Mouse (Mus musculus) liver, embryonic 11.5 days (tissue): ENCODE data around the gene Rab6b. TPM values are rescaled to one million over a fixed set of nuclear protein-coding genes. Genes with fewer than 3 reads are reported as not detected.
A peak's percentile ranks its signal among the peaks of the same experiment; 100 is the strongest.
"Not testable (repeated sequence)": the region's sequence is repeated elsewhere in the genome, so short reads cannot be mapped to it uniquely, and the experiment has no call there.

Source experiments
- ATAC-seq: fragments of 200-750 bp; cut with Nextera tagmentation; replicated peaks from 2 replicates; pipeline ENCODE4 v1.8.0; 2017; ENCODE audit warnings: moderate number of reproducible peaks, mild to moderate bottlenecking, moderate TSS enrichment, moderate library complexity; ENCODE audit not compliant: low FRiP score
- DNase-seq: peaks from one replicate; pipeline ENCODE4 v3.0.0-alpha.2; 2017; ENCODE audit warnings: low spot score
- H3K27ac ChIP-seq: fragments of 300-500 bp; sonication (generic); 2 replicates; pipeline ENCODE4 v1.5.1; 2014; ENCODE audit warnings: mild to moderate bottlenecking, low read depth, low read length, control low read depth
- H3K27me3 ChIP-seq: fragments of 300-500 bp; sonication (generic); replicated peaks from 2 replicates; pipeline ENCODE4 v1.6.1; 2014; ENCODE audit warnings: low read length, mixed read lengths; ENCODE audit not compliant: control insufficient read depth, insufficient read depth
- H3K36me3 ChIP-seq: fragments of 300-500 bp; sonication (generic); 2 replicates; pipeline ENCODE4 v1.6.1; 2014; ENCODE audit warnings: mild to moderate bottlenecking, low read length, moderate library complexity, mixed read lengths; ENCODE audit not compliant: control insufficient read depth, insufficient read depth
- H3K4me1 ChIP-seq: fragments of 300-500 bp; sonication (generic); replicated peaks from 2 replicates; pipeline ENCODE4 v1.6.1; 2014; ENCODE audit warnings: low read length, mixed read lengths; ENCODE audit not compliant: control insufficient read depth, insufficient read depth
- H3K4me2 ChIP-seq: fragments of 300-500 bp; sonication (generic); 2 replicates; pipeline ENCODE4 v1.6.1; 2014; ENCODE audit warnings: mild to moderate bottlenecking, control low read depth, moderate library complexity
- H3K4me3 ChIP-seq: fragments of 300-500 bp; sonication (generic); 2 replicates; pipeline ENCODE4 v1.5.1; 2014; ENCODE audit warnings: low read depth, low read length, control low read depth
- H3K9ac ChIP-seq: fragments of 300-500 bp; sonication (generic); 2 replicates; pipeline ENCODE4 v1.6.1; 2014; ENCODE audit warnings: low read depth, low read length, control low read depth
- H3K9me3 ChIP-seq: fragments of 300-500 bp; sonication (generic); 2 replicates; pipeline ENCODE4 v1.6.1; 2016; ENCODE audit warnings: low read length, inconsistent platforms, mixed read lengths; ENCODE audit not compliant: control insufficient read depth
- WGBS: fragments of 180-500 bp; shearing (Covaris S2); extraction: QIAGEN DNeasy Blood & Tissue Kit; methylation state at CpG from one replicate; pipeline ENCODE4 v1.1.7; 2014; 5-methylcytosine and 5-hydroxymethylcytosine counted together
- polyA plus RNA-seq: library from polyadenylated mRNA; unstranded; fragments of >200 nt; fragmentation: Nextera tagmentation; extraction: Ambion mirVana; gene quantifications from 2 replicates; pipeline ENCODE4 v1.2.1, GENCODE M21; 2014

The Rab6b gene
- polyA plus RNA-seq, 1 experiment from 2014 or later = 0.44 TPM

DNA sequence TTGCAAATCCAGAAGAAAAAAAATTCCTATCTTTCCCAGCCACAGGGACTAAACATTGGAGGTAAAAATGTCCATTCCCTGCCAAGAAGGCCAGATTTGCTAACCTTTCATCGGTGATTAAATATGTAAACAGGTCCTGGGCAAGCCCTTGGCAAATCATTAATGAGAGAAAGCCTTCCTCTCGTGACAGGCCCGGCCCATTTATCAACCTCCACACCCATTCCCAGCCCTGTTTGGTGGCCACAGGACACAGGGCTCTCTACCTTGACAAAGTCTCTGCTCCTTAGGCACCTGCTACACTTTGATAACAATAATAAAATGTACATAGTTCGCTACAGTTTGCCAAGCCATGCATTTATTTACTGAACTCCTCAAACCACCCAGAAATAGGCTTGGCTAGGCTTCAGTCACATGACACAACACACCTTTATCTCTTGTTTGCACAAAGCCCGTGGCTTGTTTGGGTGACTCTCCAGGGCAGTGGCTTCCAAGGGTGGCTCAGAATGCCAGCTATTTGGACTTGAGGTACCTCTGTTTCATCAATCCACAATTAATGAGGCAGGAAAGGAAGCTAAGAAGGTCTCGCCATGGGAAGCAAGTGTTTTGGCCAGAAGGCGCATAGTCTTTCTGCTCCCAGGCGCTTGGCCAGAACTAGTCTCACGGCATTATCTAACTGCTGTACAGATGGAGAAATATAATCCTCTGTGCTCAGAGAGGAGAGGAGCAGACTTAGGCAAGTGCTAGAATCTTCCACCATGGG is 21.3 kb upstream of the Rab6b start:
- Histone ChIP-seq H3K9ac (no peak overlapping the region), H3K27ac (peak overlapping the region; percentile 52; the same call in 1 of the 2 replicates), H3K27me3 (no peaks in the 10 kb centered on the region), H3K4me3 (no peak overlapping the region), H3K4me2 (peak overlapping the region; percentile 37), H3K4me1 (peaks cover 15% of the 10 kb centered on the region), H3K36me3 (no peaks in the 10 kb centered on the region), H3K9me3 (no peaks in the 10 kb centered on the region)
- peak; percentile 63 for ATAC-seq
- WGBS = 55% methylated on average over 9 of the region's 9 CpGs
- DNase-seq = no peak

DNA sequence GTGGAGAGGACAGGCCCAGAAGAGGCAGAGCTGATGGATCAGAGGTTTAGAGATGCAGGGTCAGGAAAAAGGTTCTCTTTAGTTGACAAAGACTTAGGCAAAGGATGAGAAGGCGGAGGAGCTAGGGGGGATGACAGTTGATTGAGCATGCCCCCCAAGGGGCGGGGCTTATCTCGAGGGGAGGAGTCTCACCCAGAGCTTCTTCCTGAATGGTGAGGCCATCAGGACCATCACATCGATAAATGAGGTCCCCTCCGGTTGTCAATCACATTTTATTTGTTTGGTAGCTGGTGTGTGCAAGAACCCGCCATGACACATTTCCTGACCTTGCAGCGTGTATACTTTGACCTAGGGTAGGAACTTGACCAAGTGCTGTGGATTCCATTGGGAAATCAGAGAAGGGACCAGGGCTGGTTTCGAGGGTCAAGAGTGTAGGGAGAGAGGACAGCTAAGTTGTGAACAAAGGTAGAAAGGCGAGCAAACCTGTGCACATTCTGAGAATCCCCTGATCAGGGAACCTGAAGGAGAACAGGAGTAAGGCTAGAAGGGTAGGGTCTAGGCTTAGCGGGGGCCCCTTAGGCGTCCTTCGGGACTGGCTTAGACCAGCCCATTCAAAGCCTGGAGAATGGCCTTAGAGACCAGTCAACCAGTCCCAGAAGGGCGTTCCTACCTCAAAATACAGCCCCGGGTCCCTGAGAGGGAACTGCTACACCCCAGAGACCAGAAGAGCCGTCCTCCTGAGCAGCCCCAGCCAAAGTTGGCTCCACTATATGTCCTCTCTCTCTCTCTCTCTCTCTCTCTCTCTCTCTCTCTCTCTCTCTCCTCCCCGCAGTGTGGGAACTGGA is 20.3 kb upstream of the Rab6b start:
- Histone ChIP-seq H3K4me1 (peaks cover 15% of the 10 kb centered on the region), H3K4me2 (no peak overlapping the region), H3K4me3 (no peak overlapping the region), H3K9ac (no peak overlapping the region), H3K9me3 (no peaks in the 10 kb centered on the region), H3K27ac (no peak overlapping the region), H3K36me3 (no peaks in the 10 kb centered on the region), H3K27me3 (no peaks in the 10 kb centered on the region)
- DNase-seq = no peak
- ATAC-seq = no peak
- WGBS = 71% methylated on average over 16 of the region's 16 CpGs

DNA sequence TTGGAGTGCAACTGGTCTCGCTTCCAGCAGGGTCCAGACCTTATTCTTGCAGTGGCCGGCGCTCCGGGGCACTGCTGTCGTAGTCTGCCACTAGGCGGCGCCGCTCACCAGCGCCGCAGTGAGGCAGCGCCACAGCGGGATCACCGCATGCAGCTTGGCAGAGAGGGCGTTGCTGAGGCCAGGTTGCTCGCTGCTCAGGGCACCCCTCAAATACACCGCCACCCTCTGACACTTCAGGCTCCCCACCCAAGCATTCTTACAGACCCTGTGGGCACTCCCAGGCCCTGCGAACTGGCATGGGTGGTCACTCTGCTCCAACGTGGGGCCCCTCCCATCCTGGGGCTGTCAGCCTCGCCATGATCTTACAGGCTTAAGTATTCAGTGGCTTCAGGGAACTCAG is 19.3 kb upstream of the Rab6b start:
- Histone ChIP-seq H3K27ac (no peak overlapping the region), H3K9ac (peak overlapping the region; percentile 57; the same call in 1 of the 2 replicates), H3K27me3 (no peaks in the 10 kb centered on the region), H3K4me2 (peak overlapping the region; percentile 75), H3K9me3 (no peaks in the 10 kb centered on the region), H3K4me1 (peaks cover 15% of the 10 kb centered on the region), H3K36me3 (no peaks in the 10 kb centered on the region), H3K4me3 (peak overlapping the region; percentile 39)
- DNase-seq (peak; percentile 85), ATAC-seq (peak; percentile 85)
- under 1% methylated on average over 19 of the region's 19 CpGs for WGBS

DNA sequence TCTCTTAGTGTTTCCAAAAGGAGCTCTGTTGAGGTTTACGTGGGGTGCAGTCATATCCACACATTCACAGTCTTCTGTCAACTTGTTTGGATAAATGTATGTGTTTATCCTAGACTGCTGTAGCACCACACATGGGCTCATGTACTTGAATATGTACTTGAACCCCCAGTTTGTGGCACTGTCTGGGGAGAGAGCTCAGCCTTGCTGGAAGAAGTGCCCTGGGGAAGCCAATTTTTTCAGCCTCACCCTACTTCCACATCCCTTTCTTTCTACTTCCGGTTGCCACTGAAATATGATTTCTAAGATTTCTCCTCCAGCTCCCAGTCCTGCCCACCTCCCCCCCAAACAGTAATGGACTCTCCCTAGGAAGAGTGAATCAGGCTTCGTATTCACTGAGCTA is 17.9 kb upstream of the Rab6b start:
- ATAC-seq (no peak), DNase-seq (no peak)
- Histone ChIP-seq H3K9ac (no peak overlapping the region), H3K4me3 (no peak overlapping the region), H3K27ac (no peak overlapping the region), H3K4me1 (peaks cover 15% of the 10 kb centered on the region), H3K36me3 (no peaks in the 10 kb centered on the region), H3K9me3 (no peaks in the 10 kb centered on the region), H3K27me3 (no peaks in the 10 kb centered on the region), H3K4me2 (no peak overlapping the region)
- 79% methylated on average over 3 of the region's 3 CpGs for whole genome bisulfite sequencing

DNA sequence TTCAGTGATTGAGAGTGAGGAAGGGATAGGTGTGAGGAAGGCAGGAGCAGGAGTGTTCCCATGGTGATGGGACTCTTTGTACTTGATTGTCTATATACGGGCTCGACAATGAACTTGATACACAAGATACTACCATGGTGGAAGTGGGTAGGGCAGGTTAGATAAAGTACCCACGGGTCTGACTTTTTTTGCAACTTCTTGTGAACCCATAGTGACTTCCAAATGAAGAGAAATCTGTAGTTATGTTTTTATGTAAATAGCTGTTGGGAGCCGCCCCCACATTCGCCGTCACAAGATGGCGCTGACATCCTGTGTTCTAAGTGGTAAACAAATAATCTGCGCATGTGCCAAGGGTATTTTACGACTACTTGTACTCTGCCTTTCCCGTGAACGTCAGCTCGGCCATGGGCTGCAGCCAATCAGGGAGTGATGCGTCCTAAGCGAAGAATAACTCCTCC is 3.2 kb upstream of the Rab6b start:
- WGBS = 36% methylated on average over 7 of the region's 14 CpGs
- ATAC-seq = peak; percentile 64; the same call in 1 of the 2 replicates

DNA sequence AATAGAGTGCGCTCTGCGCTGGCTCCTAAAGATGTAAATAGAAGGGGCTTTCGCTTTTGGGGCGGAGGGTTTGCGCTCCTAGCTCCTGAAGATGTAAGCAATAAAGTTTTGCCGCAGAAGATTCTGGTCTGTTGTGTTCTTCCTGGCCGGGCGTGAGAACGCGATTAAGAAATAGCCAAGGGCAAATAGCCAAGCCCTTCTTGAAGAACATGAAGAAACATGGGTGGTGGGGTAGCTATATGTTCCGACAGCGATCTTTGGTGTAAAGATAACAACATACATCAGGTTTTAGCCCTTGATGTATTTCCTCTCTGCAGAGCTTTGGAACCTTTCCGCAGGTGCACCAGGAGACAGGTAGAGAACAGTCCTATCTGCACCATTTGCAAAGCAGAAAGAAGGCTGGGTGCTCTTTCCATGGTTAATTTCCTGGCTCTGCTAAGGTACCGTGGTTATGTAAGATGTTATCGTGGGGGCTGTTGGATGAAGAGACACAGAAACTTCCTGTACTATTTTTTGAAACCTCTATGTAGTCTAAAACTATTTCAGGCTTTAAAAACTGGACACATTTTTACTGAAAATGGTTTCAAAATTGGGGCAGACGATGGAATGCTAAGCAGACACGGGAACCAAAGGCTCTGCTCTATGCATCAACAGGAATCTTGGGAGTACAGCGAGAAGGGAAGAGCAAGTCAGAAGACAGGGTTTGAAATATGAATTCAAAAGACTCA is 2.5 kb upstream of the Rab6b start:
- DNase-seq = no peak
- no peak overlapping the region; the same call in 1 of the 2 replicates for H3K27ac ChIP-seq
- no peaks in the 10 kb centered on the region for H3K9me3 ChIP-seq
- ATAC-seq = no peak
- peak overlapping the region; percentile 74 for H3K4me2 ChIP-seq
- WGBS = 33% methylated on average over 18 of the region's 18 CpGs
- H3K36me3 ChIP-seq = no peaks in the 10 kb centered on the region
- H3K4me3 ChIP-seq = peak overlapping the region; percentile 55
- peak overlapping the region; percentile 63 for H3K9ac ChIP-seq
- H3K27me3 ChIP-seq = peaks cover 46% of the 10 kb centered on the region
- H3K4me1 ChIP-seq = peaks cover 11% of the 10 kb centered on the region

More for the DNA sequence above, 3.2 kb upstream of the Rab6b start:
- not testable (repeated sequence) for H3K27ac ChIP-seq, H3K9me3 ChIP-seq, H3K36me3 ChIP-seq
- peak overlapping the region; percentile 55 for H3K4me3 ChIP-seq
- peaks cover 39% of the 10 kb centered on the region for H3K27me3 ChIP-seq
- H3K4me1 ChIP-seq = peaks cover 11% of the 10 kb centered on the region
- H3K4me2 ChIP-seq = peak overlapping the region; percentile 58
- H3K9ac ChIP-seq = peak overlapping the region; percentile 40; the same call in 1 of the 2 replicates
- DNase-seq = peak; percentile 56

DNA sequence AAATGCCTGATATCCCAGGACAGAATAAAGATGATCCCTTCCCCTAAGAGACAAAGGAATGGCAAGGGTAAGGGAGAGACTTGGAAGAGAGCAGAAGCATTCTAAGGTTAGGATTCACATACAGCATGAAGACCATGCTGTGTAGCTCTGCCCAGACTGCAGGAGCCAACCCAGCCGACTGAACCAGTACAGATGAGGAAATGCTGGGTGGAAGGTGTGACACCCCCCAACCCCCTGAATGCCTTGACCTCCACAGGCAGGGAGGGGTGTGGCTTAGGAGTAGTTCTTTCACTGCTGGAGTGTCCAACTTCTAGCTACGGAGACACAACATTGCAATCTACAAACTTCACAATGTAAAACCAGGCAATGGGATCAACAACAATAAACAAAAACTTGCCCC is 1.7 kb upstream of the Rab6b start:
- peaks cover 54% of the 10 kb centered on the region for H3K27me3 ChIP-seq
- H3K27ac ChIP-seq = no peak overlapping the region
- WGBS = 64% methylated on average over 2 of the region's 2 CpGs
- peak overlapping the region; percentile 74; the same call in 1 of the 2 replicates for H3K4me2 ChIP-seq
- no peak overlapping the region for H3K9ac ChIP-seq
- H3K4me3 ChIP-seq = no peak overlapping the region
- H3K4me1 ChIP-seq = peaks cover 11% of the 10 kb centered on the region
- DNase-seq = no peak
- ATAC-seq = no peak
- H3K9me3 ChIP-seq = no peaks in the 10 kb centered on the region
- H3K36me3 ChIP-seq = no peaks in the 10 kb centered on the region

DNA sequence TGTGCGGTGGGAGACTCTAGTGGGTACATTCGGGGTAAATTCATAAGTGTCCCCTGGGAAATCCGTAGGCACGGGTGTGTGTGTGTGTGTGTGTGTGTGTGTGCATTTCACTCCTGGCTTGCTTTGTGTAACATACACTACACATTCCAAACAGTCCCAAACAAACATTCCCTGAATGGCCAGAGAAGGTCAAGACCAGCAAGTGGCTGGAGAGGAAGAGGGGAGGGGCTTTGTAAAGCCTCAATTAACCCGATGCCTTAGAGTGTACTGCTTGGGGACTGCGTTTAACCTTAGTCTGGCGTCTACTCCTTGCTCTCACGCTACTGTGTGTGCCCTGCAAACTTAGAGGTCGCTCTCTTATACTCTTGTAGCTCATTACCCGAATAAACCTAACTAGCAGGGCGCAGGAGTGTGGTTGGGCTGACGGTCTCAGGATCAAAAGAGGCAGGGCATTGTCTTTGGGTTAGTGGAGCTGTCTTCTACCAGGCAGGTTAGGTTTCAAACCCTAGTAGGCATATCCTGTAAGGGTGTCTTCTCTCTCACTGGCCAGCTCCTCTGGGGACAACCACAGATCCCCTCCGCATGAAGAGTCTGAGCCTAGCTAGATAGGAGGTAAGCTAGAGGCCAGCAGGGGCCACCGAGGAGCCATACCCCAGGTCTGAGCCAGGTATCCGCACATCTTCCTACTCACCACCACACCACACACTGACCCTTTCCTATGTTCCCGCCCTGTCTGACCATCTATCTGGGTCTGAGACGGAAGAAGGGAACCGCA is 673 bp upstream of the Rab6b start:
- DNase-seq (no peak), ATAC-seq (no peak)
- Histone ChIP-seq H3K4me3 (peak overlapping the region; percentile 62), H3K9ac (no peak overlapping the region), H3K4me1 (peaks cover 11% of the 10 kb centered on the region), H3K9me3 (no peaks in the 10 kb centered on the region), H3K27me3 (peaks cover 54% of the 10 kb centered on the region), H3K4me2 (peak overlapping the region; percentile 90), H3K27ac (no peak overlapping the region), H3K36me3 (no peaks in the 10 kb centered on the region)
- WGBS = 16% methylated on average over 18 of the region's 18 CpGs
